Mouse (Mus musculus) liver, embryonic 14.5 days (tissue): ENCODE measurements around the gene Foxk1. TPM values are rescaled to one million over a fixed set of nuclear protein-coding genes. Genes with fewer than 3 reads are reported as not detected.

Experiments used
- ATAC-seq: fragments of 200-750 bp; cut with Nextera tagmentation; 2 replicates; pipeline ENCODE4 v1.8.0; 2017; ENCODE audit warnings: moderate number of reproducible peaks, mild to moderate bottlenecking, moderate library complexity; ENCODE audit not compliant: insufficient read depth
- DNase-seq, 3 experiments: peaks; one replicate each; pipeline ENCODE4 v3.0.0-alpha.2; 2012 to 2013; ENCODE audit warnings: low read depth in 3 of 3, low spot score in 3 of 3
- H3K27ac ChIP-seq: fragments of 300-500 bp; sonication (generic); 2 replicates; pipeline ENCODE4 v1.5.1; 2014; ENCODE audit warnings: moderate library complexity, mild to moderate bottlenecking, control low read depth, inconsistent platforms
- H3K27me3 ChIP-seq: fragments of 300-500 bp; sonication (generic); 2 replicates; pipeline ENCODE4 v1.6.1; 2014; ENCODE audit warnings: mild to moderate bottlenecking, low read length, moderate library complexity; ENCODE audit not compliant: control insufficient read depth, insufficient read depth
- H3K36me3 ChIP-seq: fragments of 300-500 bp; sonication (generic); replicated peaks from 2 replicates; pipeline ENCODE4 v1.6.1; 2014; ENCODE audit warnings: low read depth; ENCODE audit not compliant: control insufficient read depth, insufficient read depth
- H3K4me1 ChIP-seq, 2 experiments: fragments of 200-500 bp in 1 of 2; fragments of 300-500 bp in 1 of 2; sonication (generic) in 1 of 2; replicated peaks; 2 replicates each; pipeline ENCODE4 v1.6.1; 2012 to 2014; ENCODE audit warnings: antibody characterized with exemption in 1 of 2, inconsistent platforms in 1 of 2, low read length in 1 of 2; ENCODE audit not compliant: control insufficient read depth in 2 of 2, insufficient read depth in 2 of 2
- H3K4me2 ChIP-seq: fragments of 300-500 bp; sonication (generic); 2 replicates; pipeline ENCODE4 v1.6.1; 2014; ENCODE audit warnings: low read depth, mild to moderate bottlenecking, control low read depth, moderate library complexity
- H3K4me3 ChIP-seq, 2 experiments: fragments of 200-500 bp in 1 of 2; fragments of 300-500 bp in 1 of 2; sonication (generic) in 1 of 2; 2 replicates each; pipeline ENCODE4 v1.5.1; 2012 to 2014; ENCODE audit warnings: low read depth in 2 of 2, low read length in 2 of 2, mild to moderate bottlenecking in 2 of 2, control low read depth in 1 of 2, inconsistent platforms in 1 of 2, moderate library complexity in 1 of 2; ENCODE audit not compliant: insufficient read depth in 1 of 2
- H3K9ac ChIP-seq: fragments of 300-500 bp; sonication (generic); replicated peaks from 2 replicates; pipeline ENCODE4 v1.6.1; 2014; ENCODE audit warnings: mild to moderate bottlenecking, control low read depth, moderate library complexity
- H3K9me3 ChIP-seq: fragments of 300-500 bp; sonication (generic); 2 replicates; pipeline ENCODE4 v1.6.1; 2016; ENCODE audit warnings: low read length, mixed read lengths; ENCODE audit not compliant: control insufficient read depth
- CTCF ChIP-seq: IDR thresholded peaks from 2 replicates; pipeline ENCODE4 v1.5.1; 2016; ENCODE audit warnings: antibody characterized with exemption, low read depth, control low read depth
- EP300 ChIP-seq: IDR thresholded peaks from 2 replicates; pipeline ENCODE4 v1.6.1; 2016; ENCODE audit warnings: antibody characterized with exemption, low read depth
- WGBS: fragments of 180-500 bp; shearing (Covaris S2); extraction: QIAGEN DNeasy Blood & Tissue Kit; methylation state at CpG from one replicate; pipeline ENCODE4 v1.1.7; 2014; ENCODE audit not compliant: insufficient replicate concordance; 5-methylcytosine and 5-hydroxymethylcytosine counted together
- polyA plus RNA-seq, 2 experiments: library from polyadenylated mRNA; depleted of rRNA in 1 of 2; stranded (reverse) in 1 of 2; unstranded in 1 of 2; fragments of >200 nt; fragmentation: Nextera tagmentation in 1 of 2; extraction: Ambion mirVana in 1 of 2; gene quantifications; 2 replicates each; pipeline versions ENCODE4 v1.2.1 to v1.2.3; 2012 to 2014

Gene Foxk1
- polyA plus RNA-seq, 2 experiments, result 1.1 to 2.4 TPM

- no peak overlapping the region for H3K27ac ChIP-seq
- DNase-seq (no peak), ATAC-seq (no peak)
- WGBS, result 81% methylated on average over 2 of the region's 2 CpGs
- no peaks in the 10 kb centered on the region for H3K9me3 ChIP-seq
- no peak overlapping the region for H3K4me2 ChIP-seq
- H3K4me3 ChIP-seq, result no peak overlapping the region
- peaks cover 7 to 13% of the 10 kb centered on the region in 2 experiments for H3K4me1 ChIP-seq
- H3K27me3 ChIP-seq, result no peaks in the 10 kb centered on the region
- TF ChIP-seq EP300, result no peak
- TF ChIP-seq CTCF, result no peak
- no peak overlapping the region for H3K9ac ChIP-seq
- no peaks in the 10 kb centered on the region for H3K36me3 ChIP-seq
These were observed 61.3 kb downstream of the Foxk1 start for GRCm38 (mm10) chr5:142462641-142462948.

- Histone ChIP-seq H3K4me3 (peak overlapping the region; percentile 93 to 95; a peak in 3 of 4 replicates), H3K27me3 (no peaks in the 10 kb centered on the region), H3K9me3 (no peaks in the 10 kb centered on the region), H3K4me1 (peaks cover 7 to 13% of the 10 kb centered on the region in 2 experiments), H3K27ac (peak overlapping the region; percentile 64), H3K9ac (peak overlapping the region; percentile 57), H3K4me2 (peak overlapping the region; percentile 76), H3K36me3 (no peaks in the 10 kb centered on the region; the same call in 1 of the 2 replicates)
- ATAC-seq, result no peak
- WGBS, result 82% methylated on average over 6 of the region's 6 CpGs
- DNase-seq, result no peak
- TF ChIP-seq CTCF, result no peak
- TF ChIP-seq EP300, result no peak
These were observed 61.7 kb downstream of the Foxk1 start for GRCm38 (mm10) chr5:142463011-142463410.

- H3K4me3 ChIP-seq, result peak within 1 kb of the TSS; percentile 93 to 95
- peak; percentile 94 to 96 (median 94) for DNase-seq
- H3K4me1 ChIP-seq, result peaks cover 7 to 13% of the 10 kb centered on the region in 2 experiments
- H3K36me3 ChIP-seq, result no peaks in the 10 kb centered on the region; the same call in 1 of the 2 replicates
- 2% methylated on average over 59 of the region's 60 CpGs for WGBS
- peak; percentile 92 for ATAC-seq
- peak within 1 kb of the TSS; percentile 76 for H3K4me2 ChIP-seq
- peak within 1 kb of the TSS; percentile 64 for H3K27ac ChIP-seq
- no peak for TF ChIP-seq CTCF
- no peak for TF ChIP-seq EP300
- H3K9ac ChIP-seq, result peak within 1 kb of the TSS; percentile 92
- no peaks in the 10 kb centered on the region for H3K9me3 ChIP-seq
- no peaks in the 10 kb centered on the region for H3K27me3 ChIP-seq
These were observed 62.5 kb downstream of the Foxk1 start, which contains the start of gene Ap5z1 for GRCm38 (mm10) chr5:142463461-142464454. Ap5z1 (plus strand) TSS chr5:142463944.

- no peaks in the 10 kb centered on the region for H3K27me3 ChIP-seq
- H3K9me3 ChIP-seq, result no peaks in the 10 kb centered on the region
- H3K9ac ChIP-seq, result no peak overlapping the region
- no peak overlapping the region for H3K4me2 ChIP-seq
- no peak for DNase-seq
- WGBS, result 79% methylated on average over 13 of the region's 13 CpGs
- peaks cover 4 to 9% of the 10 kb centered on the region in 2 experiments for H3K4me1 ChIP-seq
- H3K36me3 ChIP-seq, result peaks cover 2% of the 10 kb centered on the region; the same call in 1 of the 2 replicates
- TF ChIP-seq EP300, result no peak
- no peak for TF ChIP-seq CTCF
- H3K4me3 ChIP-seq, result no peak overlapping the region
- H3K27ac ChIP-seq, result no peak overlapping the region
- no peak for ATAC-seq
These were observed 67.1 kb downstream of the Foxk1 start for GRCm38 (mm10) chr5:142468375-142468774.

- Histone ChIP-seq H3K9ac (no peak overlapping the region), H3K27ac (no peak overlapping the region), H3K4me3 (no peak overlapping the region), H3K36me3 (peaks cover 2% of the 10 kb centered on the region; the same call in 1 of the 2 replicates), H3K4me1 (peaks cover 2% of the 10 kb centered on the region in 2 experiments), H3K4me2 (no peak overlapping the region), H3K9me3 (no peaks in the 10 kb centered on the region), H3K27me3 (no peaks in the 10 kb centered on the region)
- WGBS, result 84% methylated on average over 11 of the region's 11 CpGs
- TF ChIP-seq EP300 (no peak), CTCF (no peak)
- ATAC-seq, result no peak
- DNase-seq, result no peak
These were observed 68.5 kb downstream of the Foxk1 start for GRCm38 (mm10) chr5:142469796-142470195.
